Mouse (Mus musculus): ENCODE data around the gene Dock8. TPM values are rescaled to one million over a fixed set of nuclear protein-coding genes. Genes with fewer than 3 reads are reported as not detected.

The Dock8 gene
- total RNA-seq, 1 experiment from 2014 or later: 33.8 TPM

GRCm38 (mm10) chr19:25123461-25123860, 124.1 kb downstream of the Dock8 start:
- DNase-seq: no peak

- no peak for DNase-seq
Measured at GRCm38 (mm10) chr19:25132322-25132721, 133.0 kb downstream of the Dock8 start.

- no peak for DNase-seq
Measured at GRCm38 (mm10) chr19:25133959-25134358, 134.6 kb downstream of the Dock8 start.

- DNase-seq: no peak
Measured at GRCm38 (mm10) chr19:25136171-25136570, 136.8 kb downstream of the Dock8 start.

GRCm38 (mm10) chr19:25137907-25138820, 138.8 kb downstream of the Dock8 start:
- DNase-seq: peak; percentile 52

- DNase-seq: no peak
Measured at GRCm38 (mm10) chr19:25144110-25145028, 145.0 kb downstream of the Dock8 start.

GRCm38 (mm10) chr19:25145116-25145515, 145.8 kb downstream of the Dock8 start:
- DNase-seq: no peak

GRCm38 (mm10) chr19:25146122-25146521, 146.8 kb downstream of the Dock8 start:
- no peak for DNase-seq

- DNase-seq: no peak
Measured at GRCm38 (mm10) chr19:25149788-25150187, 150.5 kb downstream of the Dock8 start.

GRCm38 (mm10) chr19:25154506-25155178, 155.3 kb downstream of the Dock8 start:
- DNase-seq: peak; percentile 42

GRCm38 (mm10) chr19:25155250-25155649, 155.9 kb downstream of the Dock8 start:
- peak; percentile 30 for DNase-seq

GRCm38 (mm10) chr19:25155709-25156108, 156.4 kb downstream of the Dock8 start:
- DNase-seq: peak; percentile 24

GRCm38 (mm10) chr19:25162270-25162669, 162.9 kb downstream of the Dock8 start:
- DNase-seq: no peak

GRCm38 (mm10) chr19:25163426-25163825, 164.1 kb downstream of the Dock8 start:
- DNase-seq: no peak

- no peak for DNase-seq
Measured at GRCm38 (mm10) chr19:25166412-25166811, 167.1 kb downstream of the Dock8 start.

- no peak for DNase-seq
Measured at GRCm38 (mm10) chr19:25171395-25171794, 172.1 kb downstream of the Dock8 start.

GRCm38 (mm10) chr19:25176746-25177145, 177.4 kb downstream of the Dock8 start:
- DNase-seq: no peak

- no peak for DNase-seq
Measured at GRCm38 (mm10) chr19:25180024-25180423, 180.7 kb downstream of the Dock8 start.

GRCm38 (mm10) chr19:25180547-25180946, 181.2 kb downstream of the Dock8 start:
- DNase-seq: no peak

GRCm38 (mm10) chr19:25184076-25184475, 184.7 kb downstream of the Dock8 start:
- no peak for DNase-seq

- peak; percentile 77 for DNase-seq
Measured at GRCm38 (mm10) chr19:25186316-25186715, 187.0 kb downstream of the Dock8 start.

GRCm38 (mm10) chr19:25187681-25188080, 188.3 kb downstream of the Dock8 start:
- DNase-seq: no peak

All from adrenal gland, postnatal 14 days (tissue).